Mouse (Mus musculus) large intestine, adult 2 months (tissue): ENCODE measurements around the gene Klhl33. TPM values are rescaled to one million over a fixed set of nuclear protein-coding genes. Genes with fewer than 3 reads are reported as not detected.
"Not testable (repeated sequence)": the region's sequence is repeated elsewhere in the genome, so short reads cannot be mapped to it uniquely, and the experiment has no call there.

ENCODE experiments used
- DNase-seq: peaks from one replicate; pipeline ENCODE4 v3.0.0-alpha.2; 2012; ENCODE audit warnings: low read depth, low spot score
- WGBS: fragments of 180-500 bp; shearing (Covaris S2); methylation state at CpG from one replicate; pipeline ENCODE4 v1.1.7; 2018; 5-methylcytosine and 5-hydroxymethylcytosine counted together
- polyA plus RNA-seq: library from polyadenylated mRNA; depleted of rRNA; stranded (reverse); fragments of >200 nt; gene quantifications from 2 replicates; pipeline ENCODE4 v1.2.3, GENCODE M21; 2012

Klhl33 gene
- polyA plus RNA-seq, 1 experiment, result 0.71 TPM

DNA sequence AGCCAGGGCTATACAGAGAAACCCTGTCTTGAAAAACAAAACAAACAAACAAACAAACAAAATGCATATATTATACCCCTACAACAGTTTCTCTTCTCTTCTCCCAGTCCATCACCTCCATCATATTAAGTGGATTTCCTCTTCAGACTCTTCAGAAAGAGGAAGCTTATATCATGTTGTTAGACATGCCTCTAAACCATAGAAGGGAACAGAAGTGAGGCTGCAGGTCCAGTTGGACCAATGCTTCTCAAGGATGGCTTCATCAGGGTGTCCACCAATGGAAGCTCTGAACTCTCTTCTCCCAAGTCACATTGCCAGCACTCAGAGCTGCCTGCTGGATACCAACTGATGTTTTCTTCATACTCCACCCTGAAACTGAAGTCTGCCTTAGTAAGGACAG, 8.0 kb upstream of the Klhl33 start:
- DNase-seq, result not testable (repeated sequence)

- 93% methylated on average over 4 of the region's 4 CpGs for WGBS
- no peak for DNase-seq
Measured at GRCm38 (mm10) chr14:50904828-50905129, 7.5 kb upstream of the Klhl33 start.

DNA sequence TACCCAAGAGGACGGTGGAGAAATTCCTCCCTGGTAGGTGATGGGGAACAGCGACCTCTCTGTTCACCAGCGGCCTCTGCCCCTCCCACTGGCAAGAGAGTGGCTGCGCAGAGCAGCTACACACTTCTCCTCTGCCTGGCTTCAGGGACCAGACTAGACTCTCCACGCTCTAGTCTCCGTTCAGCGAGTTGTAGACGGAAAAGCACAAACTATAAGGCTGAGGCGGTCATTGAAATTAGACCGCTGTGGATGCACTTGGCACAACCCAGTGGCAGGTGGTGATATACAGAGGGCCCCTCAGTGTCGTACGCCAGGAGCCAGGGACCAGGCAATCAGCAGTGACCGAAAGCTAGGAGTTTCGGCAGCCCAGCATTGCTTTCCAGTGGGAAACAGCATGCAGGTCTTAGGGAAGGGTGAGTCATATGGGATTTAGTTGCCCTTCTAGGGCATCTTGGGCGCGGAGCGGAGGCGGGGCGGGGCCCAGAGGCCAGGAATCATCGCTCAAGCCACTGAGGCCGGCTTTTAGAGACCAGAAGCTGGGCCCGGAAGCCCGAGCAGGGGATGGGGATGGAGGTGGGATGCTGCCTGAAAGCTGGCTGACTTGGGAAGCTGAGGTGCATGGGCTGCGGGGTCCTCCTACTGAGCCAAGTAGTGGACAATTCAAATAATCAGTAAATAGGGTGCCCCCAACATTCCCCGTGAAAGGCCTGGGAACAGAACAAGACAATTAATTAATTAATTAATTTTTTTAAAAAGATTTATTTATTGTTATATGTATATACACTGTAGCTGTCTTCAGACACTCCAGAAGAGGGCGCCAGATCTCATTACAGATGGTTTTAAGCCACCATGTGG, 6.9 kb upstream of the Klhl33 start:
- 8% methylated on average over 26 of the region's 26 CpGs for WGBS

DNA sequence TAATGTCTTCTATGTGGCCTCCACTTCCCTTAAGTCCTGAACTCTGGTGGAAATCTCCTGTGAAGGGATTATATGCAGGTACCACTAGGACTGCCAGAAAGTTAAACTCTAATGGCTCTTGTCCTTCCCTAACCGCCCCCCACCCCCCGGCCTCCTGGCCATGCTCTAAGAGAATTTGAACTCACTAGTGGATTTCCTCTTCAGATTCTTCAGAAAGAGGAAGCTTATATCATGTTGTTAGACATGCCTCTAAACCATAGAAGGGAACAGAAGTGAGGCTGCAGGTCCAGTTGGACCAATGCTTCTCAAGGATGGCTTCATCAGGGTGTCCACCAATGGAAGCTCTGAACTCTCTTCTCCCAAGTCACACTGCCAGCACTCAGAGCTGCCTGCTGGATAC, 685 bp upstream of the Klhl33 start:
- WGBS, result 93% methylated on average over 2 of the region's 2 CpGs
- DNase-seq, result not testable (repeated sequence)

More for the DNA sequence above, 6.9 kb upstream of the Klhl33 start:
- DNase-seq, result no peak

- no peak for DNase-seq
- WGBS, result 39% methylated on average over 23 of the region's 23 CpGs
Measured at GRCm38 (mm10) chr14:50896747-50897373, 447 bp downstream of the Klhl33 start.

GRCm38 (mm10) chr14:50895985-50896746, 1.1 kb downstream of the Klhl33 start:
- 13% methylated on average over 19 of the region's 19 CpGs for WGBS
- no peak for DNase-seq

GRCm38 (mm10) chr14:50895407-50895806, 1.9 kb downstream of the Klhl33 start:
- no peak for DNase-seq

DNA sequence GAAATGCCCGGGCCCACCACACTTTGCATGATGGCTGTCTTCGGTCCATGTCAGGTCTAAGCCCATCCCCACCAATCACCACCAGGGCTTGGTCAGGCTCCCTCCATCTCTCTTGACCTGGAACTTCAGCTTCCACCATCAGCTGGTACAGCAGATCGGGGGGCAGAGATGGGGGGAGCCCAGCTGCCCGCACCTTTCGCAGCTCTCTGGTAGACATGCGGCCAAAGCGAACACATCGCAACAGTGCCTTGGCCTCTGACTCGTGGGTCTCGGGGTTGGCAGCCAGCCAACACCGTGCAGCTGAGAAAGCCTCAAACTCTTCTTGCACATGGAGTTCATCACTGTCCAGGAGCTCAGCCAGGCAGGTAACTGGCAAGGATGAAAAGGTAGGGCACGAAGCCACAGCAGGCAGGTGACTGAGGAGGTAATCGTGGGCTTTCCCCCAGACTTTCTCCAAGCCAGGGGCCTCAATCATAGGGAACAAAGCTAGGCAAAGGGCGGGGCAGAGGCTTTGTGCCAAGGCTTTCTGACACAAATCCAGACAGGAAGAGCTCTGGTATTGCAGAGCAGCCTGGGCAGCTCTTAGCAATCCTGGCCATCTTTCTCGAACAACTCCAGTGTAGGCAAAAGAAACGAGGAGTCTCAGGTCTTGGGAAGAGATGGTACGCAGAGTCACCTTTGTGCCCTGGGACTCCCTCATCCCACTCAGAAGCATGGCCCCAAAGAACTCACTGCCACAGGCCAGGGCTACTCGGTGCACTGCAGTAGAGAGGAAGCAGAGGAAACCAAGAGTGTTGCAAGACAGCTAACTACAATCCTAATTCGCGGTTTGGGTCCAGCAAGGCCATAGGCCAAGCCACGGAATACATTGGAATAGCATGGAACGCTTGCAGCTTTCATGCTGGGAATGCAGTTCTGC, 4.5 kb downstream of the Klhl33 start:
- no peak for DNase-seq

GRCm38 (mm10) chr14:50892091-50892490, 5.2 kb downstream of the Klhl33 start:
- 77% methylated on average over 7 of the region's 7 CpGs for WGBS
- no peak for DNase-seq

More for the DNA sequence above, 4.5 kb downstream of the Klhl33 start:
- WGBS, result 50% methylated on average over 22 of the region's 22 CpGs

- WGBS, result 98% methylated on average over 8 of the region's 8 CpGs
- DNase-seq, result no peak
Measured at GRCm38 (mm10) chr14:50891621-50892020, 5.7 kb downstream of the Klhl33 start.

DNA sequence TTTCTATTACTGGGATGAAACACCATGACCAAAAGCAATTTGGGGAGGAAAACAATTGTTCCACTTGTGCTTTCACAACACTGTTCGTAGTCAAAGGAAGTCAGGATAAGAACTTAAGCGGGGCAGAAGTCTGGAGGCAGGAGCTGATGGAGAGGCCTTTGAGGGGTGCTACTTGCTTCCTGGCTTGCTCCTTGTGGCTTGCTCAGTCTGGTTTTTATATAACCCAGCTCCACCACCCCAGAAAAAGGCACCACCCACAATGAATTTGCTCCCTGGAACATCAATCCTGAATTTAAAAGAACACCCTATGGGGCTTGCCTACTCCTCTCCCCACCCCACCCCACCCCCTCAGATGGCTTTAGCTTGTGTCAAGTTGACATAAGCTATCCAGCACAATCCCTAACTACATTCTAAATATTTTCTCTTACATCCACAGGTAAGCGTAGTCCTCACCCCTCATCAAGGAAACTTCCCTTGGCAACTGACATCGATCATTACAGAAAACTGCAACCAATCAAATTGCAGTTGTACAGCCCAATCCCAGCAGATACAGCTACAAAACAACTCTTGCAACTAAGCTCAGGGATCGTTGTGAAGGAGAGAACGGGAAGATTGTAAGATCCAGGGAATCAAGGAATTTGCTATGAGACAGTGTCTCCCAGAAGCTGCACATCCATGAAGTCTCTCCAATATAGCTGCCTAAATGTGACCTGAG, 20.9 kb downstream of the Klhl33 start:
- no peak for DNase-seq
- WGBS, result 77% methylated on average over 6 of the region's 6 CpGs

DNA sequence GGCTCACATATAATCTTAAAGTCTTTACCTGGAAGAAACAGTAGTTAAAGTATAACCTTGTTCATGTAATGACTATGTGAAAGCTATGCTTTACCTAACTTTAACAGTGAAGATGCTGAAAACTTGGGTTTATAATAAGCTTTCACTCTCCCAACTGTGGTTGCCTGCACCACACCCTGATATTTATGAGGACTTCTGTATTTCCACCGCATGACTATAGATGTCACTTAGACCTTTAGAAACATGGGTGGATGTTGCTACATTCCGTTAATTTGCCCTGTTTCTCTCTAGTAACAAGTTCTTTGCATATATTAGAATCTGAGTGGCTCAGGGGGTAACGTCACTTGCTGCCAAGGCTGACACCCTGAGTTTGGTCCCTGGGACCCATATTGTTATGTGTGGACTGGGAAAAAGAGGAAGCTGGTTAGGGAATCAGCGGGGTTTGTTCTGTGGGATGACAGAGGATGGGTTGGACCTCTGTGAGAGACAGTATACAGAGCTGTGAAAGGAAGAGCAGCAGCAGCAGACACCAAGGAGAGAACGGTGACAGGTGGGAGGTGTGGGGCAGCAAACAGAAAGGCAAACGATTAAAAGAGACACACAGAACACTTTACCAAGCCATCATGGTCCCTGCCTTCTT, 21.6 kb downstream of the Klhl33 start:
- DNase-seq, result no peak
- 40% methylated on average over 6 of the region's 6 CpGs for WGBS

GRCm38 (mm10) chr14:50875175-50875574, 22.1 kb downstream of the Klhl33 start:
- 43% methylated on average over 3 of the region's 3 CpGs for WGBS
- DNase-seq, result no peak

DNA sequence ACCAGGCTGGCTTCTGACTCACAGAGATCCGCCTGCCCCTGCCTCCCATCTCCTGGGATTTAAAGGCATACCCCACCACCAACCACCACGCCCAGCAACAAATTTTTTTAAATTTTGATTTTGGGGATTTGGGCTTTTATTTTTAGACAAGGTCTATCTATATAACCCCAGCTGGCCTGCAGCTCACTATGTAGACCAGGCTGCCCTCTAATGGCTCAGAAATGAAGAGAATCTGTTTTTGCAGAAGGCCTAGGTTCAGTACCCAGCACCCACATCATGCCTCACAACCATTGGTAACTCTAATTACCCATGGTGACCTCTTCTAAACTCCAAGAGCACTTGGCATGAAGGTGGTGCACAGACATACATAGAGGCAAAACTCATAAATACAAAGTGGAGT, 26.0 kb downstream of the Klhl33 start:
- DNase-seq, result no peak
- 82% methylated on average over 2 of the region's 2 CpGs for WGBS

GRCm38 (mm10) chr14:50870805-50871143, 26.5 kb downstream of the Klhl33 start:
- 18% methylated on average over 5 of the region's 5 CpGs for WGBS
- no peak for DNase-seq

DNA sequence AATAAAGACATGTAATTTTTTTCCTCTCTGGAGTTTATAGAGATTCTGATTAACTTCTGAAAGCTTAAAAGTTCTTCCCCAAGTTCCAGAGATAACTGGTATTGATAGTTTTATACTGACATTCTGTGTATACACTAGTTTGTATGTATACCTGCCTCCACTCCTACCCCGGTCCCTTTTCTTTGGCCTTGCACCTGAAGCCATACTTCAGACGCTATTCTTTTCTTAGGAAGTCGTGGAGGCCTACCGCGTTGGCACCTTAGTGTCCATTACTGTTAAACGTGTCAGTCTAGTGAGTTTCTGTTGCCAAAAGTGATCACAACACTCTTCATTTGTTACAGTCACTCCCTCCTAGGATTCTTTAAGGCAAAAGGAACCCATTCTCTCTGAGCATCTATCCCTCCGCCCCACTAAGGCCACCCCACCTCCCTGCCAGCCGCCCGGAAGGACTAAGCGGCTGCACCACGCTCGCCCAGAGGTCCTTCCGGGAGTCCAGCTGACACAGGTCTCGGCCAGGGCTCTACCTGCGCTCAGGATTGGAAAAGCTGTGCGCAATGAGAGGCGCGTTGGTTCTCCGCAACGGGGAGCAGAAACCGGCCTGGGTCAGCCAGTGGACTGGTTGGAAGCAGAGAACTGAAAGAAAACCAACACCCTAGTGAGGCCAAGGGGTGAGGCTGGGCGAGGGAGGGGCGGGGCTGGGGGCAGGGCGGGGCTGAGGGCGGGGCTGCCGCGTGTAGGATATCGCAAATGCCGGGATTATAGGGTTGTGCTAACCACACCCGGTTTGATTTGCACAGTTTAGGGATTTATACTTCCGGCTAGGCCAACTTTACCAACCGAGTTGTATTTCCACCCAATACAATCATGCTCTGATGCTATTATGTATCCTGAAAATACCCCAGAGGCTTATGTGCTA, 27.2 kb downstream of the Klhl33 start, which contains the start of gene Tep1:
Gene Tep1 (minus strand): TSS at position 672 of the 916 bp plus-strand sequence.
- no peak for DNase-seq
- 3% methylated on average over 32 of the region's 32 CpGs for WGBS

- DNase-seq, result no peak
- WGBS, result 90% methylated on average over 5 of the region's 5 CpGs
Measured at GRCm38 (mm10) chr14:50868656-50869055, 28.7 kb downstream of the Klhl33 start.

GRCm38 (mm10) chr14:50868211-50868610, 29.1 kb downstream of the Klhl33 start:
- WGBS, result 83% methylated on average over 4 of the region's 4 CpGs

More at GRCm38 (mm10) chr14:50868211-50868610, 29.1 kb downstream of the Klhl33 start:
- DNase-seq, result no peak
